Mouse (Mus musculus): ENCODE measurements at regions not wholly inside any gene's neighbourhood (a gene's known extent, or its start where the extent isn't known, plus 50 kb on each side); places are given as distances from the start of the nearest gene placed in this dataset.
A peak's percentile ranks its signal among the peaks of the same experiment; 100 is the strongest.

DNA sequence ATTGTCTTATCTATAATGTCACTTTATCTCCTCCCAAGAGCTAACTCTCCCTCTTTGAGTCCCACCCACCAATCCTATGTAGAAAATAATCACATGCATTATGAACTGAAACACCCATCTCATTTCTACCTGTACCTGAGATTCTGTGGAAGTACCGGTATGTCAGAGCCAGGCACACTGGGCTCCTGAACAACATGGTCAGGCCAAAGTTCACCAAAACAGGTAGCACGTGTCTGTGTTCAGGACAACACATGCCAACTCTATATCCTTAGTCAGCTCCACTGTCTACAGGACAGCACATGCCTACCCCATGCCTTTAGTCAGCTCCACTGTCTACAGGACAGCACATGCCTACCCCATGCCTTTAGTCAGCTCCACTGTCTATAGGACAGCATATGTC is 116.4 kb downstream of the Irs2 start:
- no peak for ATAC-seq
- ChIA-PET POLR2A (no interaction called here), CTCF (interaction anchor here (0.9 to 1.3 kb wide), 3 partner anchors 10 to 14 kb away, joined by 3 read pairs; no protein-coding TSS in a partner anchor)

GRCm38 (mm10) chr8:10891440-10891839 is 116.8 kb downstream of the Irs2 start:
- no peak for DNase-seq (ENCODE audit: low read depth, low spot score)
- CTCF ChIA-PET, result interaction anchor here (1.0 to 1.3 kb wide), 3 partner anchors 13 to 31 kb away, joined by 3 read pairs; no protein-coding TSS in a partner anchor
- H3K27me3 ChIP-seq, result no peaks in the 10 kb centered on the region
- in situ Hi-C loops (cut with MboI; ENCODE audit: low pct_unique_long_range_greater_than_20kb), result no loop called here
- ATAC-seq, result no peak
- no peak for TF ChIP-seq CTCF (IDR thresholded peaks at IDR 0.05)
- POLR2A ChIA-PET, result no interaction called here

More for the DNA sequence above, 116.4 kb downstream of the Irs2 start:
- in situ Hi-C loops (cut with MboI; ENCODE audit: low pct_unique_long_range_greater_than_20kb), result no loop called here
- TF ChIP-seq CTCF (IDR thresholded peaks at IDR 0.05), result no peak
- H3K27me3 ChIP-seq, result no peaks in the 10 kb centered on the region
- DNase-seq (ENCODE audit: low read depth, low spot score), result no peak

DNA sequence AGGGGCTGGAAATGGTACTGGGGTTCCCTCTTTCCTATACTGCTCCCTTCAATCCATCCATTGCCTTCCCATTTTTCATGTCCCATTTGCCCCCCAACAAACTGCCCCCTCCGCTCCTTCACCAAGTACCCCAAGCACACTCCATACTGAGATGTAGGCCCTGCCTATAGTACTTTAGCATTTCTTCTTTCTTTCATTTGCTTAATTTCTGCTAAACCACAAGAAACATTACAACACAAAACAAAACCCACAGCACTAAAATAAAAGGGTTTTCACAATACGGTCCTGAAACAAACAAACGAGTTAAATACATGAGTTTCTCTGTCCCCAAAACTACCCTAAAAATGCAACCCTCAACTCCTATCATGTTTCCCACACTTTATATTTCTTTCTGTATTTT is 122.8 kb downstream of the Irs2 start:
- H3K27me3 ChIP-seq, result no peaks in the 10 kb centered on the region
- no peak for TF ChIP-seq CTCF (IDR thresholded peaks at IDR 0.05)
- ChIA-PET POLR2A (interaction anchor here (0.6 kb wide), 1 partner anchor 60 kb away, joined by 3 read pairs; no protein-coding TSS in a partner anchor), CTCF (no interaction called here)
- in situ Hi-C loops (cut with MboI; ENCODE audit: low pct_unique_long_range_greater_than_20kb), result no loop called here
- ATAC-seq (no peak), DNase-seq (ENCODE audit: low read depth, low spot score) (no peak)

GRCm38 (mm10) chr8:10883418-10883817 is 124.8 kb downstream of the Irs2 start:
- in situ Hi-C loops (cut with MboI; ENCODE audit: low pct_unique_long_range_greater_than_20kb), result no loop called here
- no peaks in the 10 kb centered on the region for H3K27me3 ChIP-seq
- ChIA-PET POLR2A (no interaction called here), CTCF (no interaction called here)
- ATAC-seq (no peak), DNase-seq (ENCODE audit: low read depth, low spot score) (no peak)
- TF ChIP-seq CTCF (IDR thresholded peaks at IDR 0.05), result no peak

- ChIA-PET POLR2A (no interaction called here), CTCF (interaction anchor here (1.2 kb wide), 1 partner anchor 10 kb away, joined by 3 read pairs; no protein-coding TSS in a partner anchor)
- ATAC-seq, result no peak
- in situ Hi-C loops (cut with MboI; ENCODE audit: low pct_unique_long_range_greater_than_20kb), result no loop called here
- DNase-seq (ENCODE audit: low read depth, low spot score), result no peak
- H3K27me3 ChIP-seq, result no peaks in the 10 kb centered on the region
- TF ChIP-seq CTCF (IDR thresholded peaks at IDR 0.05), result no peak
Measured at GRCm38 (mm10) chr8:10882381-10882780, 125.9 kb downstream of the Irs2 start.

GRCm38 (mm10) chr8:10879883-10880282 is 128.4 kb downstream of the Irs2 start:
- in situ Hi-C loops (cut with MboI; ENCODE audit: low pct_unique_long_range_greater_than_20kb), result no loop called here
- no peak for TF ChIP-seq CTCF (IDR thresholded peaks at IDR 0.05)

GRCm38 (mm10) chr8:10879049-10879847 is 129.0 kb downstream of the Irs2 start:
- H3K27me3 ChIP-seq, result no peaks in the 10 kb centered on the region
- no peak for TF ChIP-seq CTCF (IDR thresholded peaks at IDR 0.05)
- no peak for ATAC-seq
- ChIA-PET POLR2A (interaction anchor here (0.6 kb wide), 2 partner anchors 16 to 40 kb away, joined by 3 to 5 read pairs; no protein-coding TSS in a partner anchor), CTCF (interaction anchor here (1.2 to 2.0 kb wide), 2 partner anchors 13 to 16 kb away, joined by 3 to 4 read pairs; no protein-coding TSS in a partner anchor)
- in situ Hi-C loops (cut with MboI; ENCODE audit: low pct_unique_long_range_greater_than_20kb), result no loop called here
- DNase-seq (ENCODE audit: low read depth, low spot score), result no peak

More at GRCm38 (mm10) chr8:10879883-10880282, 128.4 kb downstream of the Irs2 start:
- ChIA-PET CTCF (no interaction called here), POLR2A (interaction anchor here (0.6 kb wide), 1 partner anchor 862 kb away, joined by 4 read pairs; no protein-coding TSS in a partner anchor)
- ATAC-seq (no peak), DNase-seq (ENCODE audit: low read depth, low spot score) (no peak)
- no peaks in the 10 kb centered on the region for H3K27me3 ChIP-seq

GRCm38 (mm10) chr8:10878371-10878770 is 129.9 kb downstream of the Irs2 start:
- H3K27me3 ChIP-seq, result no peaks in the 10 kb centered on the region
- ATAC-seq (peak; percentile 96), DNase-seq (ENCODE audit: low read depth, low spot score) (peak; percentile 87)
- in situ Hi-C loops (cut with MboI; ENCODE audit: low pct_unique_long_range_greater_than_20kb), result no loop called here
- TF ChIP-seq CTCF (IDR thresholded peaks at IDR 0.05), result no peak
- CTCF ChIA-PET, result interaction anchor here (0.9 to 2.0 kb wide), 4 partner anchors 13 to 305 kb away, joined by 3 to 4 read pairs (median 3); no protein-coding TSS in a partner anchor
- POLR2A ChIA-PET, result interaction anchor here (0.6 to 0.9 kb wide), 2 partner anchors 41 to 74 kb away, joined by 3 to 5 read pairs; no protein-coding TSS in a partner anchor

GRCm38 (mm10) chr8:10875170-10875569 is 133.1 kb downstream of the Irs2 start:
- POLR2A ChIA-PET, result interaction anchor here (0.5 to 1.1 kb wide), 2 partner anchors 132 to 1979 kb away, joined by 3 to 4 read pairs; no protein-coding TSS in a partner anchor

DNA sequence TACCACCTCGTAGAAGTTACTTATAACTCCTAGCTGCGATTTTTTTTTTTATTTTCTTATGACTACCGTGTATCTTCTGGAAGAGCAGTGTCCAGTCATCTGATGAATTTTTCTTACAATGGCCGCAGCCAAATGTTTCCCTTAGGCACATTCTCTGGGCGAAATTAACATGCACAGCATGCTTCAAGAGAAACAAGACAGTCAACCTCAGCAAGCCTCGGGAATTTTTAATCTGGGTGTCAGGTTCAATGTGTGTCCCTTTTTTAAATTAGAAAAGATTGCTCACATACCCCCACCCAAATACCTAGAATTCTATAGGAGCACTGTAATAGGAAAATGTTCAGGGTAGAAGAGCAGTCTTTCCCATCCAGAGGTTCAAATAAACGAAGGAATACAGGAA is 136.8 kb downstream of the Irs2 start:
- H3K27me3 ChIP-seq, result no peaks in the 10 kb centered on the region
- DNase-seq (ENCODE audit: low read depth, low spot score), result no peak
- in situ Hi-C loops (cut with MboI; ENCODE audit: low pct_unique_long_range_greater_than_20kb), result loop anchor here (25.0 kb wide), 1 partner anchor 316 kb away; no protein-coding TSS in a partner anchor
- no peak for ATAC-seq
- TF ChIP-seq CTCF (IDR thresholded peaks at IDR 0.05), result no peak
- CTCF ChIA-PET, result interaction anchor here (0.6 to 1.2 kb wide), 2 partner anchors 54 to 133 kb away, joined by 3 read pairs; no protein-coding TSS in a partner anchor
- POLR2A ChIA-PET, result no interaction called here

More at GRCm38 (mm10) chr8:10875170-10875569, 133.1 kb downstream of the Irs2 start:
- no peak for TF ChIP-seq CTCF (IDR thresholded peaks at IDR 0.05)
- in situ Hi-C loops (cut with MboI; ENCODE audit: low pct_unique_long_range_greater_than_20kb), result no loop called here
- CTCF ChIA-PET, result interaction anchor here (2.0 kb wide), 1 partner anchor 10 kb away, joined by 5 read pairs; no protein-coding TSS in a partner anchor
- ATAC-seq, result no peak
- no peak for DNase-seq (ENCODE audit: low read depth, low spot score)
- H3K27me3 ChIP-seq, result no peaks in the 10 kb centered on the region
